Mouse (Mus musculus): ENCODE results near the gene Mapkap1. TPM values are rescaled to one million over a fixed set of nuclear protein-coding genes. Genes with fewer than 3 reads are reported as not detected.

Gene Mapkap1
- 66.5 and 69.9 TPM in 2 replicates for polyA plus RNA-seq (2012; rRNA removed)

DNA sequence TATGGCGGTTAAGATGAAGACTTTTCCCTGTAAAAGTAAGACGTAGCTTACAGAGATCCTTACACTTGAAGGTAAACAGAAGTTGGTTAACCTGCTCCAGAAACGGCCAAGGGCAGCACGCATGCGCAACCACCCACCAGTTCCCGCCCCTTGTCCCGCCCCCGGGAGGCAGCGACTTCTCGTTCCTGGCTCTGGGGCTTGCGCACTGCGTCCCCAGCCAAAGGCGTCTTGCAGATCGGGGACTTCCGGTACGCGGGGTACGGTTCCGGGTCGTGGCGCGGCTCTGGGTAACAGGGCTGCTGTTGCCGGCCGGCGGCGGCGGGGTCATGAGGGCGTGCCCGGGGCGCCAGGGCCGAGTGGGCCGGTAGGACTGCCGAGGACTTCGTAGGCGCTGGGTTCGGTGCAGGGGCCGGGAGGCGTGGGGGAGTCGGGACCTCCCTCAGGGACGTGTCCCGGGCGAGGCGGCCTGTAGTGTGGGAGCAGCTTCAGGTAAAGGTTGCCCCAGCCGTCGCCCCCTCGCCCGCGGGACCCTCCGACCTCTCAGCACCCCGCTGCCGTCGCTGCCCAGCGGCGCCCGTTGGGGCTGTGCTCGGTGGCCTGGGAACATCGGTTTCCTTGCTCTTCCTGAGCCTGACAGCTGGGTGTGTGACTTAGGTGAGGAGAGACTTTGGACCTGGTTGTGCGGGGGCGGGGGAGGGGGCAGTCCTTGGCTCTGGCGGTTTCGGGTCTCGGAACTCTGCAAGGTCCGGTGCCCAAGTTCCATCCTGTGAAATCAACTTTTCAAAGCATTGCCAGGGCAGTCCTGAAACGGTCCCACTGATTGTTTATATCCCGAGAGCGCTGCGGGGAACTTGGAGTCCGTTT lies at the start of gene Mapkap1:
Mapkap1 (plus strand) TSS at position 171 of the 864 bp plus-strand sequence.

DNA sequence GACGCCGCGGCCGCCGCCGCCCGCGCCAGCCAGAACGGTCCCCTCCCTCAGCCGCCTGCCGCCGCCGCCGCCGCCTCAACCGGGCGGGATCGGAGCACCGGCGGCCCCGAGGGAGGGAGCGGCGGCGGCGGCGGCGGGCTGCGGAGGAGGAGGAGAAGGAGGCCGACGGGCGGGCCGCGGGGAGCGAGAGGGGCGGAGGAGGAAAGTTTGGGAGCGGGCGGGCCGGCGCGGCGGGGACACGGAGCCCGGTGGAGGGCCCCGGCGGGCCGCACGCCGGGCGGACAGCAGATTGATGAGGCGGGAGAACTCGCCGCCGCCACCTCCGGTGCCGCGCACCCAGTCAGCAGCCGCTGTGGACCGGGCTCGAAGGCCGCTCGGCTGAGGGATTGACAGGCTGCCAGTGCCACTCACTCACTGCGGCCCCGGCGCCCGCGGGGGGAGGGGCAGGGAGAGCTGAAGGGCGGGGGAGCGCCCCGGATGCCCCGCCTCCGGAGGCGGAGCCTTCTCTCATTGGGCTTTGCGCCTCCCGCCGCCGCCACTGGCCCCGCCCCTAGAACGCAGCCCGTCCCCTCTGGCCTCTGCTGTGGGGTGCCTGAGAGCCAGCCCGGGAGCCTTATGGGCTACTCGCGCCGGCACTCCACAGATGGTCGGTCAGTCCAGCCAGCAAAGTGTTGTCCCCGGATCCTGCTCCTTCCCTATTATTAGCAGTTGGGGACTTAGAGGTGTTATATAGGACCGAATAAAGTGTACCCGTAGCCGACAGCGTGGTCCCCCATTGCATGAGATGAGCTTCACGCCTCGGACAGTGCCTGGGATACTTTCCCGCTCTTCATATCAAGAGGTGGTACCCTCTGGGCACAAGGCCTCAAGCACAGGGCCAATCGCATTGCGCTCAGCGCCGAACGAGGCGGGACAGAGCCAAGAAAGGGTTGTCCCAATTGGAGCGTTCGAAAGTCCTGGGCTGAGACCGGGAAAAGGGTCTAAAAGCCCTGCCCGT lies 34.0 kb upstream of the Mapkap1 start, which contains the start of gene Pbx3:
Pbx3 (minus strand) TSS at position 838 of the 997 bp plus-strand sequence.

Other genes starting within 250 kb of the Mapkap1 start
- 64.1 and 85.0 TPM in 2 replicates for gene Pbx3, start 33.6 kb upstream of the Mapkap1 start, polyA plus RNA-seq (2012; rRNA removed)